Mouse (Mus musculus): Measurements from ENCODE around the gene Emilin1. TPM values are rescaled to one million over a fixed set of nuclear protein-coding genes. Genes with fewer than 3 reads are reported as not detected.

The Emilin1 gene
- total RNA-seq, 2 experiments from 2014 or later = 2.7 to 7.7 TPM

GRCm38 (mm10) chr5:30955751-30956150 is 42.5 kb downstream of the Emilin1 start:
- no peak overlapping the region for H3K4me3 ChIP-seq
- DNase-seq = no peak
- no peak for TF ChIP-seq CTCF (IDR thresholded peaks at IDR 0.05)
- no peak overlapping the region for H3K27ac ChIP-seq
- intact Hi-C loops (cut with DNase I) = no loop called here

GRCm38 (mm10) chr5:30957891-30958290 is 44.7 kb downstream of the Emilin1 start:
- Histone ChIP-seq H3K4me3 (peak overlapping the region; percentile 89), H3K27ac (peak overlapping the region; percentile 28; the same call in 1 of the 2 replicates)
- intact Hi-C loops (cut with DNase I) = no loop called here
- no peak for TF ChIP-seq CTCF (IDR thresholded peaks at IDR 0.05)
- no peak for DNase-seq

DNA sequence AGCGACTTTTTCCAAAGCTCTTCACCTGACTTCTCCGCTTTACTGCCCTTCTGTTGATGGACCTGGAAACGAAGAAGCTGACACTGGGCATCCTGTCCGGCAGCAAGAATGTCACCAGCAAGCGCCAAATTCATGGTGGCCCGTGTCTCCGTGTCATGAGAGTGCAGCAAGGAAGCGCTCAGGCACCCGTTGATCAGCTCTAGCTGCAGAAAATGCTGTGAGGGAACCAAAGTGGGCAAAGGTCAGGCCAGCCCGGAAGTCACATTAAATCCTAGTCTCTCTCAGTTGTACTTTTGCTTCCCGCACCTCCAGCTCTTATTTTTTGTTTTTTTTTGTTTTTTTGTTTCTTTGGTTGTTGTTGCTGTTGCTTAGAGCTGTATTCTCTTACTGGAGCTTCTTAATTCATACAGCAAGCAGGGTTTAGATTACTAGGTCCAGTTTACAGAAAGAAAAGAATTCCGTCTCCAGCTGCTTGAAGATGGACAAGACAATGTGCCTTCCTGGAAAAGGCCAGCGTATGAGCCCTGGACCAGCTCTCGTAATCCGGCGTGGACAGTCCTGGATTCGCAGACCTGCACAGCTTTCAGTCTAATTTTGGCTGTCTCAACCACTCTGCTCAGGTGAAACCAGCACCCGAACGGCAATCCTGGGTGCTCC is 46.1 kb downstream of the Emilin1 start:
- peak overlapping the region; percentile 89 for H3K4me3 ChIP-seq
- intact Hi-C loops (cut with DNase I) = no loop called here
- H3K27ac ChIP-seq = peak overlapping the region; percentile 98
- TF ChIP-seq CTCF (IDR thresholded peaks at IDR 0.05) = no peak
- DNase-seq = no peak

DNA sequence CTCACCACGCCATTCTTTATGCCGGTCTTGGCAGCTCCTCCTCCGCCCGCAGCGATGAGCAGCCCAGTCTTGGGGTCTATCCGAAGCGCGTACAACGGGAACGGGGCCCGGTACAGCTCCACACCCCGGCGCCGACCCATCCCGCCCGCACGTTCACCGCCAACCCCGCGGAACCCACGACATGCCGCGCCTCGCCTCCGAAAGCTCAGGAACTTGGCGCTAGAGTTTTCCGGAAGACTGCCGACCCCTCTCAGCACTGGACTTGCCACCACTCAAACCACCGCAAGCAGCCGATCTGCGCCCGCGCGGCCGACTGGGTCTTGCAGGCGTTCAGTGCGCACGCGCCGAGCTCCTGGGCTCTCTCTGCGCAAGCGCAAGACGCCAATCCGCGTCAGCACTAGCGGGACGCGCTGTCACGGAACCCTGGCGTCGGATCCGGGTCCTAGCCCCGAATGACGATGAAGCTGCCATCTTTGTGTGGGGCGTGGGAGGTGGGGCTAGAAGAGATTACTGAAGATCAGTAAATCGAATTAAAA is 46.8 kb downstream of the Emilin1 start, which contains the start of gene Preb:
Preb (minus strand) TSS at position 396 of the 536 bp plus-strand sequence.
- peak; percentile 99 for DNase-seq
- H3K27ac ChIP-seq = peak within 1 kb of the TSS; percentile 98
- no peak for TF ChIP-seq CTCF (IDR thresholded peaks at IDR 0.05)
- intact Hi-C loops (cut with DNase I) = no loop called here
- peak within 1 kb of the TSS; percentile 89 for H3K4me3 ChIP-seq

DNA sequence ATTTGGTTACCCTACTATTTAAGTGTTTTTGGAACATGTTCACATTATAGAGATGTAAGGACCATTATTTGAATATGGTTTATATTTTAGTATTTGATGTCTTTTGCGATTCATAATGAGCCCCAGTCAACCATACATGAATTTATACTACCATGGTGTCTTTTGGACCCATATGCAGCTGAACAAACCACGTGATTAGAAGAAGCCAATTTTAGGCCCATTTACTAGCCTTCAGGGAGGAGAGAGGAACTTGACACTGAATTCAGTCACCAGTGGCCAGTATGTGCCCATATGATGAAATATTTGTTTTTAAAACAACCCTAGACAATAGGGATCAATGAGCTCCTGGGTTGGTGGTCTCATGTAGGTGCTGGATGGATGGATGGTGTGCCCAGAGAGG is 47.6 kb downstream of the Emilin1 start:
- no peak for DNase-seq
- TF ChIP-seq CTCF (IDR thresholded peaks at IDR 0.05) = no peak
- intact Hi-C loops (cut with DNase I) = no loop called here
- peak overlapping the region; percentile 89 for H3K4me3 ChIP-seq
- peak overlapping the region; percentile 98 for H3K27ac ChIP-seq

- intact Hi-C loops (cut with DNase I) = no loop called here
- TF ChIP-seq CTCF (IDR thresholded peaks at IDR 0.05) = no peak
- Histone ChIP-seq H3K27ac (peak overlapping the region; percentile 98), H3K4me3 (no peak overlapping the region)
- DNase-seq = no peak
Observed at GRCm38 (mm10) chr5:30961545-30962505, 48.6 kb downstream of the Emilin1 start.

DNA sequence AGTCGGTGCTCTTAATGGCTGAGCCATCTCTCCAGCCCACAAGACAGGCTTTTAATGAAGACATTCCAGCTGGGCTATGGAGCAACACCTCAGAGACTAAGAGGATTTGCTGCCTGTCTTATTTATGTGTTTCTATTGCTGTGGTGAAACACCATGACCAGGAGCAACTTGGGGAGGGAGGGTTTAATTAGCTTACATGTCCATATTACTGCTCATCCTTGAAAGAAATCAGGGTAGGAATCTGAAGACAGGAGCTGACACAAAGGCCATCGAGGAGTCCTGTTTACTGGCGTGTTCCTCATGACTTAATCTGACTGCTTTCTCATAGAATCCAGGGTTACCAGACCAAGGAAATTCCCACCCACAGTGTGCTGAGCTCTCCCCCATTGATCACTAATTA is 50.7 kb downstream of the Emilin1 start:
- intact Hi-C loops (cut with DNase I) = no loop called here
- no peak for DNase-seq
- Histone ChIP-seq H3K27ac (no peak overlapping the region), H3K4me3 (no peak overlapping the region)
- TF ChIP-seq CTCF (IDR thresholded peaks at IDR 0.05) = no peak

DNA sequence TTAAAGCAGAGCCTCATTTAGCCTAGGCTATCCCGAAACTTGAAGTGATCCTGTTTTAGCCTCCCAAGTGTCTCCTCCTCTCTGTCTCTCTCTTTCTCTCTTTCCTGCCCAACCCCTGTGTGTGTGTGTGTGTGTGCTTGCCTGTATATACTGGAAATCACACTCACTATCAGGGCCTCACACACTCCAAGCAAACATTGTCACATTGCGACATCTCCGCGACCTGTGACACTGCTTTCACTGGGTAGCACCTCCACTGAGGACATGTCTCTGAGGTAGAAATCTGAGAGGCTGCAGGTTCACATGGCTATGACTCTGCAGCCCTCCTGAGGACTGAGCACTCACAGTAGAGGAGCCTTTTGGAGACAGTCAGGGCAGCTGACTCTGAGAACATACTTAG is 53.0 kb downstream of the Emilin1 start:
- DNase-seq = no peak
- intact Hi-C loops (cut with DNase I) = no loop called here
- Histone ChIP-seq H3K4me3 (no peak overlapping the region), H3K27ac (no peak overlapping the region)
- no peak for TF ChIP-seq CTCF (IDR thresholded peaks at IDR 0.05)

DNA sequence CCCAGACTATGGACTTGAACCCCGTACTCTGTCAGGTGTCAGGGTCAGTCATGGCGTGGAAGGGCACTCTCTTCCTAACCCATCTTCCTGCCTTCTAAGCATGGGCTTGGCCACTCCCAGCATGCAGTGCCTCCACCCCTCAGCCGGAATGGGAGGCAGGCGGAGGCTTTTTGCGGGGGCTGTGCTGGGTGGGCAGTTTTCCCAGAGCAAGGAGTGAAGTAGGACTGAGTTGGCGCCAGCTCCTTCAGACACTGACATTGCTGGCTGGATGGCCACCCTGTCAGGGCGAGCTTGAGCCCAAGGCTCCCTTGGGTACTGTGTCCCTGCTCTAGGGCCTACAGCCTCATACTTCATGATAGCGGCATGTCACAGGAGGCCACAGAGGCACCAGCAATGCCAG is 55.2 kb downstream of the Emilin1 start, which contains the start of gene Tcf23:
Tcf23 (plus strand) TSS at position 247 of the 400 bp plus-strand sequence.
- DNase-seq = peak; percentile 63
- Histone ChIP-seq H3K4me3 (no peak within 1 kb of the TSS), H3K27ac (no peak within 1 kb of the TSS)
- intact Hi-C loops (cut with DNase I) = no loop called here
- TF ChIP-seq CTCF (IDR thresholded peaks at IDR 0.05) = no peak

GRCm38 (mm10) chr5:30969440-30969839 is 56.2 kb downstream of the Emilin1 start:
- intact Hi-C loops (cut with DNase I) = no loop called here

More at GRCm38 (mm10) chr5:30969440-30969839, 56.2 kb downstream of the Emilin1 start:
- H3K27ac ChIP-seq = no peak overlapping the region
- no peak for TF ChIP-seq CTCF (IDR thresholded peaks at IDR 0.05)
- H3K4me3 ChIP-seq = no peak overlapping the region
- no peak for DNase-seq

Other genes starting within 250 kb of the Emilin1 start
- gene Cenpa, start 246.6 kb upstream of the Emilin1 start, total RNA-seq (2021) = 1 to 10 TPM; 1.2 to 3.6 TPM
- 1 to 10 TPM in 1 of 2 experiments, under 1 TPM in 1; 0.98 to 2.9 TPM for gene Dpysl5, start 201.8 kb upstream of the Emilin1 start, total RNA-seq (2021)
- 10 to 100 TPM; 72.0 to 90.4 TPM for gene Mapre3, start 98.8 kb upstream of the Emilin1 start, total RNA-seq (2021)
- 10 to 100 TPM; 28.8 to 31.2 TPM for gene Tmem214, start 45.4 kb upstream of the Emilin1 start, total RNA-seq (2021)
- gene Agbl5, start 24.7 kb upstream of the Emilin1 start, total RNA-seq (2021) = 1 to 10 TPM; 1.6 to 2.3 TPM
- 100 to 1,000 TPM; 103 to 121 TPM for gene Ost4, start 5.6 kb upstream of the Emilin1 start, total RNA-seq (2021)
- 10 to 100 TPM; 29.2 to 30.8 TPM for gene Khk, start 8.0 kb downstream of the Emilin1 start, total RNA-seq (2021)
- gene Cgref1, start 32.2 kb downstream of the Emilin1 start, total RNA-seq (2021) = 1 to 10 TPM; 2.0 to 2.9 TPM
- 10 to 100 TPM; 76.5 to 83.6 TPM for gene Preb, start 47.0 kb downstream of the Emilin1 start, total RNA-seq (2021)
- under 1 TPM in 1 of 2 experiments, not detected in 1; 0.28 TPM for gene Tcf23, start 55.3 kb downstream of the Emilin1 start, total RNA-seq (2021)
- 10 to 100 TPM; 40.9 to 41.6 TPM for gene Atraid, start 134.9 kb downstream of the Emilin1 start, total RNA-seq (2021)
- gene Slc5a6, start 135.5 kb downstream of the Emilin1 start, total RNA-seq (2021) = 1 to 10 TPM; 5.6 to 6.0 TPM
- 10 to 100 TPM; 25.5 to 28.6 TPM for gene Cad, start 141.4 kb downstream of the Emilin1 start, total RNA-seq (2021)
- gene Dnajc5g, start 192.9 kb downstream of the Emilin1 start, total RNA-seq (2021) = not detected
- not detected for gene Slc30a3, start 194.8 kb downstream of the Emilin1 start, total RNA-seq (2021)
- 100 to 1,000 TPM; 356 to 504 TPM for gene Trim54, start 203.3 kb downstream of the Emilin1 start, total RNA-seq (2021)
- gene Ucn, start 225.4 kb downstream of the Emilin1 start, total RNA-seq (2021) = not detected
- 10 to 100 TPM; 16.9 to 24.2 TPM for gene Mpv17, start 240.8 kb downstream of the Emilin1 start, total RNA-seq (2021)

Data from gastrocnemius, adult 2 months (tissue).